Mouse (Mus musculus): ENCODE results near the gene Barhl2. TPM values are rescaled to one million over a fixed set of nuclear protein-coding genes. Genes with fewer than 3 reads are reported as not detected.

Gene Barhl2
- total RNA-seq, 2 experiments from 2014 or later: not detected

DNA sequence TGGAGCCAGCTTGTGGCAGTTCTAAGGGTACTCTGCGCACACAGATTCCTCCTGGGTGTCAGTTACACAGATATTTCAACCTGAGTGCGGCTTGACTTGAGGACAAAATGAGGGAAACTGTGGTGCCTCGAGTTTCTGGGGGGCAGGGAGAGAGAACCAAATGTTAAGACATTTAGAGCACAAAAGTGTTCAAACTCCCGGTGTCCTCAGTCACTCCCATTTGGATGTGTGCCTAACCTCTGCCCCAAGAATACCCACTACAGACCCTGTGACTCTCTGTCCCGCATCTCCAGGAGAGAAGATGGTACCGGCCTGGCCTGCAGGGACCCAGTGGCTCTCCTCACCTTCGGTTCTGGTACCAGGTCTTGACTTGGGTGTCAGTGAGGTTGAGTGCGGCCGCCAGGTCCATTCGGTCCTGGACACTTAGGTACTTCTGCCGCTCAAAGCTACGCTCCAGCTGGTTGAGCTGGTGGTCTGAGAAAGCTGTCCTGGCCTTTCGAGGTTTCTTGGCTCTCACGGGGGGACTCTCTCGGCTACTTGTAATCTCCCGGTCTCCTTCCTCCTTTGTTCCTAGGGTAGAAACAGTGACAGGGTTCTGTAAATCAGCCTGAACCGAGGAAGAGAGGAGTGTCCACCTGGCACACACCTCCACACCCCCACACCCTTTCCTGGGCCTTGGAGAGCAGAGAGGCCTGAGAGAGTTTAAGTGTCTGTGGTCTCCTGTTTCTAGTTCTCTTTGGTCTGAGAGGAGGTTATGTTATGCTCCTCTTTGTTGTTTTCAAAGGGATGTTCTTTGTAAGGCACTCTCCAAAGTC, 2.7 kb downstream of the Barhl2 start:
- DNase-seq (ENCODE audit: low spot score): no peak

DNA sequence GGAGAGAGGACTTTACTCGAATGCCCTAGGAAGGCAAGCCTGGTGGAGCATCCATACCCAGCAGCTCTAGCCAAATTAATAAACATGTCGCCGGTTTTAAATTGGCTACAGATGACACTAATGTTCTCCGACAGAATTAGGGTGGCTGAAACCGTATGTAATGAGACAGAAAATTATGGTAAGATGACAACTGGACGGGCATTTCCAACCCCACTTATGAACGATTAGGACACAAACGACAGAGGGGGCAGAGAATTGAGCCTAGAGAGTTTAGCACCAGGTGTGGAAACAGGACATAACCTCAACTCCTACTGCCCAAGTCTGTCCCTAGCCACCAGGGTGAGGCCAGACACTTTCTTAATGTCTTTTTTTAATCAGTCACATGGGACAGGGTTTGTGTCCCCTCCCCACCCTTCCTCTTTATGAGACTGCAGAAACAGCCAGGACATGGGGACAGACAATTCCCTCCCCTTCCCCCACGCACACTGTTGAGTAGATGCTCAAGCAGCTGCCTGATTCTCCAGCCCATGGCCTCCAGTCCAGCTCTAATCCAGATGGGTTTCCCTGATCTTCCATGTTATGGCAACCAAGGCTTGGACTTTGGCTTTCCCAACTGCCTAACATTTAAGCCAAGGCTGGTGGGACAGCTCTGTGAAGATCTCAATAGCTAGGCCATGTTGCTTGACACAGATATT, 3.4 kb downstream of the Barhl2 start:
- no peak for DNase-seq (ENCODE audit: low spot score)

DNA sequence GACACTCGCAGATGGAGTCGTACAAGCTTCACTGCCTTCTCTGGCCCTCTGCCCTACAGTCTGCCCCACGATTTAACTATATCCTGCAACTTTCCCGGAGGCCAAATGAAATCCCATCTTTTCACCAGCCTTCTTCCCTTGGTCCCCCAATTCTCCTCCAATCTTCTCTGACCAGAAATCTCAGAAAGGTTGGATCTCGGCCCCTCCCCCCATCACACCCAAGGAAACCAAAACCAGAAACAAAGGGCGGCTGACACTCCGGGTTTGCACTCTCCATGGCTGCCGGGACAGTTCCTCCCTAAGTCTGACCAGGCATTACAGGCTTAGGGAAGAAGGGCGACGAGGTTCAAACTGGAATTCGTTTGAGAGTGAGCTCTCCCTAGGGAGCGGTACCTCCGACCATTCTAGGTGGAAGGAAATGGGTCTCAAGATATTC, 4.1 kb downstream of the Barhl2 start:
- DNase-seq (ENCODE audit: low spot score): no peak

DNA sequence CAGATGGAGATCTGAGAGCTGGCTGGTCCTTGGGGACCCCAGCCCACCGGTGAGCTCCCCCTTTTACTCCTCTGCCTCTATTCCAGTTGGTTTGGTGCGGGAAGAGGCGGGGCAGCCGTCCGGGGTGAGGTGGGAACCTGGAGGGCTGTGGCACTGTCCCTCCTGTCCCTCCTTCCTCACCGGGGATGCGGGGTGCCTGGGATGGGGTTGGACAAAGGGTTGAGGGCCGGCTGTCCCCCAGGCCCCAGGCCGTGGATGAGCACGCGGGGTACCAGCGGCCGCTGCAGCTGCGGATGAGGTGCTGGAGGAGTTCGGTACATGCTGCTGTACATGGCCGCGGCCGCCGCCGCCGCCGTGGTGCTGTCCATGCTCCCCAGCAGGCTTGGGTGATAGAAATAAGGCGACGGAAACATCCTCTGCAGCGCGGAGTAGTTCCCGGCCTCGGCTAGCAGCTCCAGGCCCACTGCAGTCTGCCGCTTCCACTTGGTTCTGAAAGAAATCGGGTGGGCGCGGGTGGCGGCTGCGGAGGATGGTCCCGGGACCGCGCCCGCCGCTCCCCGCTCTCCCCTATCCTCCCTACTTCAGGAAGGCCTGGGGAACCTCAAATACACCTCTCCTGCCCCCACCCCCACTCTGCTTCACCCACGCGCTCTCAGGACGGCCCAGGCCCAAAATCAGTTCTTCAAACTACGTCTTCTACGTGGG, 4.6 kb downstream of the Barhl2 start:
- DNase-seq (ENCODE audit: low spot score): no peak

DNA sequence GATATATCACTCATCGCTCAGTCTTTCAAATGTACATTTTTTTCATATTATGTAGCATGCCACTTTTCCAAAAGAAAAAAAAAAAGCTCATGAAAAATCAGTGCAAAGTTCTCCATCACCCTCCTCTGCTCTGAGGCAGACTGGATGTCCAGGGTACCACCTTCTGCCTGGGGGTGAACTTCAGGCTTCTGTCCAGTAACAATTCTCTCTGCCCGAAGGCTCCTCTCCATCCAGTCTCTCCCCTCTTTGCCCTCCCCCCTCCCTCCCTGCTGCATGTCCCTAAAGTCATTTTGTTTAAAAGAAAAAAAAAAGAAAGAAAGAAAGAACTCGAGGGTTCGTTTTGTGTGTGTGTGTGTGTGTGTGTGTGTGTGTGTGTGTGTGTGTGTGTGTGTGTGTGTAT, 5.3 kb downstream of the Barhl2 start:
- no peak for DNase-seq (ENCODE audit: low spot score)

DNA sequence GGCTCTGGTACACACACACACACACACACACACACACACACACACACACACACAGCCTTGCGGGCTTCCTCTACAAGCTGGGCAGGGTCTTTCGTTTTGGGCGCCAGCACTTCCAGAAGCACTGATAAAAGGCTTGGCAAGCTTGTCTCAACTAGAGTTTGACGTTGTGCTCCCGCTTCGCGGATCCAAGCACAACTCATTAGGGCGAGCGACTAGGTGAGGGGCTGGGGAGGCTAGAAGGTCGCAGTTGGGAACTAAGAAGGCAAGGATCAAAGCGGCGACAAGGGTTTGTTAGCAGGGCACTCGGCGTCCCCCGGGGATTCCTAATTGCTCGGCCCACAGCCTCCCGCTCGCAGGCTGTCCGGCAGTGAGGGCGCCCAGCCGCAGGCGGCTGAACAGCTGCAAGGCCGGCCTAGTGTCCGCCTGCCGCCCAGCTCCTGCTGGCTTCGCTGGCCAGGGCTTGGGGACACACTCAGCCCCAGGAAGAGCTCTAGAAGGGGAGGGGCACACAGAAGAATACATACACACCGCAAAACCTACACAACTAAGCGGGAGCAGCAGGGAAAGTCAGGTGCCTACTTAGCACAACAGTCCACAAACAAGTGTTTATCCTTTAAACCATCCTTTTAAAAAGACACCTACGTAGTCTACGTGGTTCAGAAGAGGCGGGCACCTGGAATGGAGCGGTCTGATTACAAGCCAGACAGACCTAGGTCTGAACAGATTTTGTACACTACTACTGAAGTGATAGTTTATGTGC, 6.1 kb downstream of the Barhl2 start:
- DNase-seq (ENCODE audit: low spot score): no peak

DNA sequence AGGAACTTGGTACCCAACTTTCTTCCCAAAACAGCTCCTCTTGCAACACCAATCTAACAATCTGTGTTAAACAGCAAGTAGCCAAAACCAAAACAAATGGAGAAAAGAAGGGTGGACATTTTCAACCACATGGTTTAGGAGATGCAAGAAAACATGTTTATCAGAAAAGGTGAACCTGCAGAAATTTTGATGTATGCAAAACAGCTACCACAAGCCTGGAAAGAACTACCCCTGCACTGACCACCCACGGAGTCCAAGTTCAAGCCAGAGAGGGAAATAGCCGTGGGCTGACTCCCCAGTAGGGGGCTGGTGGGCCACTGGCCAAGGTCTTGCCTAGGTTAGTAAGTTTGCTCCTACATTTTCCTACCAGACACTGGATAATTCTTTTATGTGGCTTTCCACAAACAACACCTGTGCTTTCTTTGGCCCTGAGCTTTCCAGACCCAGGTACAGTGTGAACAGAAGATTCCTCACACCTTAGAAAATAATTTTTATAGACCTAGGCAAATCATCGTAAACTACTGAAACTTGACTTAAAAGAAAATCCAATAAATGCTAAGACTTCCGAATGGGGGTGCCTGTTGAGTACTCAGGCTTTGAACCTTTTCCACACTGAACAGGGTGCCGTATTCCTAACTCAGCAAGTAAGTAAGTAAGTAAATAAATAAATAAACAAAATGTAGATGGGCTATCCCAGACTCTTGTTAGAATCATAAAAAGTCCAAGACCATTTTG, 7.4 kb downstream of the Barhl2 start:
- DNase-seq (ENCODE audit: low spot score): no peak

DNA sequence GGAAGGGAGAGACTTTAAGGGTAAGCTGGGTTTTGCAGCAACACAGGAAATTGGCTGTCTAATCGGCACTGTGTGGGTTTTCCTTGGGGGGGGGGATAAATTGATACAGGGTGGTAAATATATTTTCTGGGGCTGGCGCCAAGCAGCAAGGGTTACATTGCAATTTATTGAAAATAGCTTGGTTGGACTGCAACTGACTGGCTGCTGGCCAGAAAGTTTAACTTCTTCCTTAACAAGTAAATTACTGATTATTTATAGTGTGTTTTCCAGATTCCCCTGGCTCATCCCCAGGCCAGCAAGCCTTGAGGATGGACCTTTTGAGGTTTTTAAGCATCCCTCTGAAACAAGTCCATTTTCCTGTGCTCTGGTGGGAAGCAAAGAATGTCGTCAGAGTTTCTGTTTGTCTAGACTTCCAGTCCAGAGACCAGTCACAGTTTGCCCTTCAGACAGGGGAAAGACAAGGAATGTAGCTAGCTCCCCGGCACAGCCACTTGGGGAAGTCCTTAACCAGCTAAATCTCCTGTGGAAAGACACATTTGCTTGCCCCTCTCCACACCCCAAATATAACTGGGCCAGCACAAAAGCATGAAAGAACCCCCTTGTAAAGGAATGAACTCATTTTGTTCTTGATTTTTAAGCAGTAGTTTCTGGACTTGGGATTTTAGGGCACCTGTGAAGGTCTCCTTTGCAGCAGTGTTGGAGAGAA, 8.1 kb downstream of the Barhl2 start:
- DNase-seq (ENCODE audit: low spot score): no peak

DNA sequence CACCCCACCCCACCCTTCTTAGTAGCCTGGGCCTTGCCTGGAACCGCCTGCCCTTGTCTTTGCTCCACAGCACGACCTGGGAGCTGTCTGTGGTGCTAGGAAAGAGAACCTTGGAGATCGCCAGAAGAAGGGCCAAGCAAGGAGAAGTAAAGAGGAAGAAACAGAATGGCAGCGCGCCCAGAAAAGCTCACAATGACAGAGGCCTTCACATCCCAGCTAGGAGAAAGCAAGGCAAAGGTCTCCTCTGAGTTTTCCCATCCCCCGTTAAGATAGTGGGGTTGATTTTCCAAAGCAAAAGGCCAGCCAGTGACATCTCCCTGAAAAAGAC, 9.2 kb downstream of the Barhl2 start:
- DNase-seq (ENCODE audit: low spot score): no peak

DNA sequence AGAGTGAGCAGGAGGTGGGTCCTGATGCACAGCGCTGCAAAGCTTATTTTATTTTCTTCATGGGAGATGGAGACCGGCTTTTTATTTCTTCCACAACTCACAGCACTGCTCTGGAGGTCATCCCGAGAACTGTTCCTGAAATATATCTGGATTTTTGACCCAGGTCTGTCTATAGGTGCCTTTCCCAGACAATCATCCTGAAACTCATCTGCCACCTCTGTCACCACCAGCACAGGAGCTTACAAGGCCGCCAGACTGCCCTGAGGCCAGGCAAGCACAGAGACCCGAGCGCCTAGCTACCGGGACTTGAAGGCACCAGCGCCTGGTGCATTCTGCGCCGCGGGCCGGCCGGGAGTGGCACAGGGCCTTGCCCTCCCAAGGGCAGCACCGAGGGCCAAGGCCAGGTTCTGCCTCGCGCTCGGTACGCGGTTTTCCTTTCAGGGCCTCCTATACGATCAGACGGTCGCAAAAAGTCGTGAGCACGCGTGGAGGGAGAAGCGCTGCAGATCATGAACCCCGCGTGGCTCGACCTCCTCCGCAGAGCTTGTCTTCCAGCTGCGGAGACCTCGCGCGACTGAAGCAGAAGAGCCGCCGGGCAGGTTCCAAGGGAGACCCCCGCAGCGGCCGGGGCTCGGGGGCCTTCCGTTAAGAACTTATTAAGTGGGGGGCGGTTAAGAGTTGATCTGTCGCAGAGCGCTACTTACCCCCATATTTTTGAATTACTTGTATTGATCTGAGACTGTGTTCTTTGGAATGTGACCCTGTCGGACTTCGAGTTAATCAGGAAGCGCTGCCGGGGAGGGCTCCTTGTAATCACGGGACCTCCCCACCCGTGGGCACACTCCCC, 9.8 kb downstream of the Barhl2 start:
- DNase-seq (ENCODE audit: low spot score): no peak

DNA sequence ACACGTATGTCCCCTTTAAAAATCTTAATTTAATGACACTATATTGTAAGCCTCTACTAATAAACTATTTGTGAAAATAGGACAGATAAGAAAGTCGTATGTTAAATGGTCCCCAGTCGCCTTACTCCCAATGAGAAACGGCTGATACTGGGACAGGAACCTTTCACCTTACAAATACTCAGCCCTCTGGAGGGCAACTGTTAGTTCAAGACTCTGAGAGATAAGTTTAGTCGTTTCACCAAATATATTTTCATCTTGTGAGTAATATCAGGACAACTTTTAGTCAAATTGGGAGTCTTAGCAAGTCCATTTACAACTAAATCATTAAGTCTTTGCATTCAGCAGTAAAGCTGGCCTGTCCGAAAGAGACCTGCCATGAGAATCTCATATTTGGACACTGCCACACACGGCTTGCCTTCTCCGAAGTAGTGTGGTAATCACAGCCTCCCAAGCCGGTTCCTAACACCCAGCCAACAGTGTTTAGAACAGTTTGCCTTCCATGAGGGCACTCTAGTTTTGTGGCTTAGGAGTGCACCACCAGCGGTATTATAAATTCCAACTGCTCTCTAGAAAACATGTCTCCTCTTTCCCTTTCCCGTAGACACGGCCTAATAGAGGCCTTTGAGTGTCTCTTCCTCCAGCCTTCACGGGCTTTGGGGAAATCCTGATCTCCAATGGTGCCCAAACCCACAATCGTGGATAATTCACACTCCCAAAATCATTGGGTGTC, 10.7 kb downstream of the Barhl2 start:
- no peak for DNase-seq (ENCODE audit: low spot score)

DNA sequence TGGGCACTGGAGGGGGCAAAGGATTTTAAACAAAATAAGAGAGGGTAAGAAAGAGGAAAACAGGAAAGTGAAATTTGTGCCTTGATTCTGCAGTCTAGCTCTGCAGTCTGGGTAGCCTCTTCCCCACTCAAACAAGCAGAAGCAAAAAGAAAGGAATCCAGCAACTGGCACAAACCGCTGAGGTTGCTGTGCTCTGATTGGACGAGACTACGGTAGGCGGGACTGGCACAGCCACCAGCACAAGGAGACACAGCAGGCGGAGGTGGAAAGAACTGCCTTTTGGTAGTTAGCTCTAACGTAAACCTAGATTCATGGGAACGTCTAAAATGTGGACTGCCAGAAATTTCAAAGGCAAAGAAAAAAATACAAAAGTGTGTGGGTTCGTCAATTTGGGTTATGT, 11.4 kb downstream of the Barhl2 start:
- DNase-seq (ENCODE audit: low spot score): no peak

DNA sequence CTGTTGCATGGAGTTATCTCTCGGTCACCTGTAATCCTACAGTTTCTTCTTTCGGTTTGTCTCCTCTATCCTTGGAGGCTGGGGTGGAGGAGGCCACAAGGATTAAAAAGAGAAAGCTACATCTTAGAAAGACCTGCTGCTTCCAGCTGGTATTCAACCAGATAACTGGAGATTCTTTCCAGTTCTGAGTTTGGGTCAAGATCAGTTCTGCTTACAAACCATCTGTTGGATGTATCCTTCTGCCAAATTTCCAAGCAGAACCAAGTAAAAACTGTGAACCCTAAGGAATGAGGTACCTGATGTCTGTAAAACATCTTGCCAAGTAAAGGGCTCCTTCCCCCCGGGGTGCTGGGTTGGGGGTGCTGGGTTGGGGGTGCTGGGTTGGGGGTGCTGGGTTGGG, 12.3 kb downstream of the Barhl2 start:
- DNase-seq (ENCODE audit: low spot score): no peak

DNA sequence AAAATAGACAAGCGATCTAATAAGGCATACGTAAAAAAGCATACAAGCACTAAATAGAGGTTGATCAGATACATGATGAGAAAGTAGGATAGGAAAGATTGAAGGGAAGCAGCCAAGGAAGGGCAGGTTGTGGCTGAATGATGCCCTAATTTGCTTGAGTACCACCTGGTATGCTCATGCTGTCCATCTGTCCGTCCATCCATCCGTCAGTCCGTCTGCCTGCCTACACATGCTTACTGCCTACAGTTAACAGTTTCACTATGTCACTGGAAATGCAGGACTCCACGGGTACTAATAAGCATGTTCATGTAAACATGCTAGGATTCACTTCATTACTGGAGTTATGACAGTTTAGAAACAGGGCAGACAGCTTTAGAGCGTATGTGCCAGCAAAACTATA, 19.1 kb downstream of the Barhl2 start:
- no peak for DNase-seq (ENCODE audit: low spot score)

DNA sequence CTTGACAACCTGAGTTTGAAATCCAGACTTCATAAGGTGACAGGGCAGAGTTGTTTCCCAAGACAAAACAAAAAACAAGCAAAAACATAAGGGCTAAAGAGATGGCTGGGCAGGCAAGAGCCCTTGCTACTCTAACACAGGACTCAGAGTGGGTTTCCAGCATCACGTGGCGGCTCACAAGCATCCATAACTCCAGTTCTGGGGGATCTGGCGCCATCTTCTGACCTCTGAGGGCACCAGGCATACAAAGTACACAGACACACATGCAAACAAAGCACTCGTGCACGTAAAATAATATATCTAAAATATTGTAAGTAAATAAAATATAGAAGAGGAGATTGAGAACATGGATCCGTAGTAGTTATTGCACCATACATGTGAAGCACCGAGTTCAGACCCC, 31.9 kb downstream of the Barhl2 start:
- DNase-seq (ENCODE audit: low spot score): no peak

DNA sequence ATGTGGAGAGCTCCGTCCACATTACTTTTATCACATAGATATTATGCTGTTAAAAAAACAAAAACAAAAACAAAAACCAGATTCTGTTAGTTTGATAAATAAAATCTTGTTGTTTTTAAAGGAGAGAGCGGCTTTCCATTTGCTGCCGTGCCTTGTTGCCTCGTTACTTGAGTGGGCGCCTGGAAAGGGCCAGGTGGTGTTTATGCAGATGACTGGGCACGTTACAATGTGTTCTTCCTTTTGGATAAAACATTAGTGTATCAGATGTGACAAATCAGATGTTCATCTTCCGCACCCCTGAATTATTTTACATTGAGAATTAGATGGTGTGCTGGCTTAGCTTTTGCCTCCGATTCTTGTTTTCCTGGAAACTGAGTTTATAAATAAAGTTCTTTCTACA, 37.1 kb downstream of the Barhl2 start:
- DNase-seq (ENCODE audit: low spot score): no peak

DNA sequence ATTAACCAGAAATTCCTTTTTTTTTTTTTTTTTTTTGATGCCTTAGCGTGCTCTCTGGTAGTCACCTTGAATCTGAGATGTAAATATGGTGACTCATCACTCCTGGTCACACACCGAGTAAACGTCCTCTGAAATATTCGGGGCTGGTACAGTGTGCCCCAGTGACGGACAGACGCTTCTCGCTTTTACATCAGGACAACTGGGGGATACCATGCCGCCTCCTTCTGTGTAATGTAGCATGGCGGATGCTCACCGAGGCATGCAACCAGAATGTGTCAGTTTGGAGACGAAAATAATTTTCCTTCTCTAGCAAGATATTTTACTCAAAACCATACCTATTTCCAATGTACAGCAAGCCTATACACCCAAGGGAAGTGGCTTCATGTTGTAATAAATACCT, 37.6 kb downstream of the Barhl2 start:
- no peak for DNase-seq (ENCODE audit: low spot score)

DNA sequence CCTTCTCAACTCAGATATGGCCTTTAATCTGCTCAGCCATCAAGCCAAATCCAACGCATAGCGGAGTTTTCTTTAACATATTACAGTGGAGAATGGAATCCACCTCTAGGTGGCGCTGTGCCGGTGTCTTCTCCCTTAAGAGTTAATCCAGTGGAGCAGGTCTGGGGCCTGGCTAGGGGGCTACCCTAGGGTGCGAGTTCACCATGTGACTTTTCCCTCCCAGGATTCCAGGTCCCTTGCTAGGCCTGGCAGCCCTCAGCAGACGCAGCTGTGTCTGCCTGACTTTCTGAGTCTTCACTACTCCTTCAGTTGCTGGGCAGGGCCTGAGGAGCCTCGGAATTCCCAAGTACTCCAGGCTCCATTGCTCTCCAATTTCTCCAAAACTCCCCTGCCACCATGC, 40.8 kb downstream of the Barhl2 start:
- no peak for DNase-seq (ENCODE audit: low spot score)

DNA sequence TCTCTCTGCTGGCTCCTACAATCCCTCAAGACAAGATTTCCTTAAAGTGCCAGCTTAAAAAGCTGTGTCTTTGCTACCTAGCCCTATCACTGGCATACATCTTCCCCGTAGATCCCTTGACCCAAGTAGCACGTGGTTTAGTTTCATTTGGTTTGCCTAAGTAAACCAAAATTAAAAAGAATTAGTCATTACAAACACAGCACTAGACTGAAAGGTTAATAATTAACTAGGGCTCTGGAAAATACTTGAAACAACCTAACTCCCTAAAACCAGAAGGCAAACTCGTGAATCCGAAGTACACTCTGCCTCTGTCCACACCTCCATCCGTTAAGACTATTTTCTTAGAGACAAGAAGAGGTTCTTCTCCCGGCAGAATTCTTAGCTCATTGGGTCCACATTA, 41.4 kb downstream of the Barhl2 start:
- no peak for DNase-seq (ENCODE audit: low spot score)

All from gastrocnemius, adult 18-20 months (tissue).